Mouse (Mus musculus) testis, postnatal 14 days (tissue): ENCODE measurements around the gene Foxn3.

Experiments
- DNase-seq: peaks from one replicate; pipeline ENCODE4 v3.0.0; 2021; ENCODE audit warnings: low spot score

The Foxn3 gene

GRCm38 (mm10) chr12:99298242-99298641 lies 265.1 kb downstream of the Foxn3 start:
- no peak for DNase-seq

- no peak for DNase-seq
These were observed 265.6 kb downstream of the Foxn3 start for GRCm38 (mm10) chr12:99297792-99298191.

- no peak for DNase-seq
These were observed 269.9 kb downstream of the Foxn3 start for GRCm38 (mm10) chr12:99293532-99293931.

GRCm38 (mm10) chr12:99292152-99292551 lies 271.2 kb downstream of the Foxn3 start:
- DNase-seq, result no peak

GRCm38 (mm10) chr12:99287081-99287480 lies 276.3 kb downstream of the Foxn3 start:
- no peak for DNase-seq

- DNase-seq, result no peak
These were observed 276.7 kb downstream of the Foxn3 start for GRCm38 (mm10) chr12:99286662-99287061.

- no peak for DNase-seq
These were observed 277.7 kb downstream of the Foxn3 start for GRCm38 (mm10) chr12:99285656-99286055.

- no peak for DNase-seq
These were observed 278.2 kb downstream of the Foxn3 start for GRCm38 (mm10) chr12:99285199-99285598.

GRCm38 (mm10) chr12:99284419-99285069 lies 278.8 kb downstream of the Foxn3 start:
- DNase-seq, result no peak

- no peak for DNase-seq
These were observed 282.6 kb downstream of the Foxn3 start for GRCm38 (mm10) chr12:99280826-99281225.

GRCm38 (mm10) chr12:99280291-99280690 lies 283.1 kb downstream of the Foxn3 start:
- no peak for DNase-seq

GRCm38 (mm10) chr12:99279426-99279825 lies 284.0 kb downstream of the Foxn3 start:
- DNase-seq, result no peak

GRCm38 (mm10) chr12:99274589-99274988 lies 288.8 kb downstream of the Foxn3 start:
- DNase-seq, result no peak

- DNase-seq, result no peak
These were observed 294.0 kb downstream of the Foxn3 start for GRCm38 (mm10) chr12:99269396-99269795.

GRCm38 (mm10) chr12:99268954-99269353 lies 294.4 kb downstream of the Foxn3 start:
- DNase-seq, result no peak

GRCm38 (mm10) chr12:99267732-99268131 lies 295.6 kb downstream of the Foxn3 start:
- no peak for DNase-seq

- DNase-seq, result no peak
These were observed 296.9 kb downstream of the Foxn3 start for GRCm38 (mm10) chr12:99266434-99266833.

- no peak for DNase-seq
These were observed 297.6 kb downstream of the Foxn3 start for GRCm38 (mm10) chr12:99265777-99266176.

- DNase-seq, result no peak
These were observed 299.0 kb downstream of the Foxn3 start for GRCm38 (mm10) chr12:99264386-99264785.

GRCm38 (mm10) chr12:99263592-99264335 lies 299.6 kb downstream of the Foxn3 start:
- no peak for DNase-seq

- no peak for DNase-seq
These were observed 300.5 kb downstream of the Foxn3 start for GRCm38 (mm10) chr12:99262840-99263239.

GRCm38 (mm10) chr12:99262066-99262599 lies 301.2 kb downstream of the Foxn3 start:
- DNase-seq, result no peak

GRCm38 (mm10) chr12:99260171-99260570 lies 303.2 kb downstream of the Foxn3 start:
- no peak for DNase-seq
